Mouse (Mus musculus): ENCODE results near the gene Jaml. TPM values are rescaled to one million over a fixed set of nuclear protein-coding genes. Genes with fewer than 3 reads are reported as not detected.
"Not testable (repeated sequence)": the region's sequence is repeated elsewhere in the genome, so short reads cannot be mapped to it uniquely, and the experiment has no call there.

Gene Jaml
- polyA plus RNA-seq (2014; fragmentation: Nextera tagmentation; extraction: Ambion mirVana) = 0.49 and 0.50 TPM in 2 replicates

DNA sequence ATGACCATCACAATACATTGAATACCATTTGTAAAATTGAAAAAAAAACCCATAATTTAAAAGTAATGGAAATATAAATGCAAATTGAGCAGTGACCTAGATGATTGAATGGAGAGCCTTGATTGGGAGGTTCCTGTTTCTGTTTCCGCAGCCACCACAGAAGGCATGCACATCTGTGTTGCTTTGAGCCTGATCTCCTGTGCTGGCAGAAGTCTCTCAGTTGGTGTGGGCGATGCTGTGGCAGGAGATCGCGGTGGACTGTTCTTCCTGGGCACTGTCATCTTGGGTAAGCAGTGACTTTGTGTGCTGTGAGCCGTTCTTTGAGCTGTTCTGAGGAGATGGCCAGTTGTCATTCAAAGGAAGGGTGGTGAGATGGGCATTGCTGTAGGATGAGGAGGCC is at the start of gene Jaml:
Jaml (plus strand) TSS at position 173 of the 400 bp plus-strand sequence.
- Histone ChIP-seq H3K36me3 (replicated peaks; ENCODE audit: control insufficient read depth, insufficient read depth, low read depth, low read length) (no peaks in the 10 kb centered on the region), H3K9ac (replicated peaks; ENCODE audit: low read length) (no peak within 1 kb of the TSS), H3K4me2 (ENCODE audit: low read depth, low read length) (no peak within 1 kb of the TSS), H3K4me3 (ENCODE audit: low read depth, low read length) (no peak within 1 kb of the TSS), H3K4me1 (ENCODE audit: control insufficient read depth, insufficient read depth, low read length) (no peaks in the 10 kb centered on the region), H3K9me3 (replicated peaks; ENCODE audit: control insufficient read depth, low read length) (no peaks in the 10 kb centered on the region), H3K27me3 (ENCODE audit: control insufficient read depth, insufficient read depth, low read length) (no peaks in the 10 kb centered on the region), H3K27ac (replicated peaks; ENCODE audit: low read depth, low read length) (no peak within 1 kb of the TSS)
- DNase-seq (ENCODE audit: low spot score) (no peak), ATAC-seq (replicated peaks; ENCODE audit: insufficient number of reproducible peaks, low FRiP score, low TSS enrichment, low read depth) (no peak)
- WGBS = 86% methylated on average over 5 of the region's 5 CpGs

DNA sequence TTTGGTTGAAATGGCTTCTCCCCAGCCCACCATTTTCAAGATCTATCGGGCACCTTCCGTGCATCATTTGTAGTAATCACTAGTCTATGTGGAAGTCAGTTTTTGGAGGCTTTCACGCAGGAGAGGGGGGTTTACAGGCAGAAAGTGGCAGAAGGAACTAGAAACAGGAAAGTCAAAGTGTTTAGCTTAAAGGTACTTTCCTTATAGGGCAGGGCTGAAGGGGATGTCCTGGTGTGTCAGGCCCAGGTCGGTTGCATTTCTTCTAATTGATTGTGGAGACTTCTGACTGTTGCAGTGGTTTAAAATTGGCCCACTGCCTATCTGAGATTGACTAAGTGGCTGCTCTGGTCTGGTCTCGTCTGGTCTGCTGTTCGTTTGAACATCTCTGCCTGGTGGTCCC is 48.6 kb upstream of the Jaml start:
- DNase-seq (ENCODE audit: low spot score) (no peak), ATAC-seq (replicated peaks; ENCODE audit: insufficient number of reproducible peaks, low FRiP score, low TSS enrichment, low read depth) (no peak)

DNA sequence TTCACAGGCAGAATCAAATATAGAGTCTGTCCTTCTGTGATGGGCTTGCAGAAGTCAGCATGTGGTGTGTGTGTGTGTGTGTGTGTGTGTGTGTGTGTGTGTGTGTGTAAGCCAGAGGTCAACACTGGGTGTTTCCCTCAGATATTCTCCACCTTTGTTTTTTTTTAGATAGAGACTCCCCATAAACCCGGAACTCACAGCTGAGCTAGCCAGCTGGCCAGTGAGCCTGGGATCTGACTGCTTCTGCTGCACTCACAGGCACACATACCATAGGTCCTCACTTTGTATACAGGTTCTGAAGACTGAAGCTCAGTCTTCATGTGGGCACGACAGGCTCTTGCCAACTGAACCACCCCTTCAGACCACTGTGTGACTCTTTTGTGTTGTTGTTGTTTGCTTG is 46.7 kb upstream of the Jaml start:
- no peaks in the 10 kb centered on the region for H3K9me3 ChIP-seq (replicated peaks; ENCODE audit: control insufficient read depth, low read length)
- H3K4me1 ChIP-seq (ENCODE audit: control insufficient read depth, insufficient read depth, low read length) = no peaks in the 10 kb centered on the region
- H3K9ac ChIP-seq (replicated peaks; ENCODE audit: low read length) = no peak overlapping the region
- H3K4me2 ChIP-seq (ENCODE audit: low read depth, low read length) = no peak overlapping the region
- no peaks in the 10 kb centered on the region for H3K27me3 ChIP-seq (ENCODE audit: control insufficient read depth, insufficient read depth, low read length)
- H3K27ac ChIP-seq (replicated peaks; ENCODE audit: low read depth, low read length) = no peak overlapping the region
- ATAC-seq (replicated peaks; ENCODE audit: insufficient number of reproducible peaks, low FRiP score, low TSS enrichment, low read depth) (no peak), DNase-seq (ENCODE audit: low spot score) (no peak)
- H3K36me3 ChIP-seq (replicated peaks; ENCODE audit: control insufficient read depth, insufficient read depth, low read depth, low read length) = no peaks in the 10 kb centered on the region
- 76% methylated on average over 2 of the region's 2 CpGs for WGBS
- H3K4me3 ChIP-seq (ENCODE audit: low read depth, low read length) = no peak overlapping the region

More for the DNA sequence above, 48.6 kb upstream of the Jaml start:
- WGBS = 70% methylated on average over 6 of the region's 6 CpGs
- H3K4me3 ChIP-seq (ENCODE audit: low read depth, low read length) = no peak overlapping the region
- H3K27me3 ChIP-seq (ENCODE audit: control insufficient read depth, insufficient read depth, low read length) = no peaks in the 10 kb centered on the region
- no peaks in the 10 kb centered on the region for H3K4me1 ChIP-seq (ENCODE audit: control insufficient read depth, insufficient read depth, low read length)
- no peaks in the 10 kb centered on the region for H3K9me3 ChIP-seq (replicated peaks; ENCODE audit: control insufficient read depth, low read length)
- no peaks in the 10 kb centered on the region for H3K36me3 ChIP-seq (replicated peaks; ENCODE audit: control insufficient read depth, insufficient read depth, low read depth, low read length)
- no peak overlapping the region for H3K4me2 ChIP-seq (ENCODE audit: low read depth, low read length)
- H3K9ac ChIP-seq (replicated peaks; ENCODE audit: low read length) = no peak overlapping the region
- no peak overlapping the region for H3K27ac ChIP-seq (replicated peaks; ENCODE audit: low read depth, low read length)

DNA sequence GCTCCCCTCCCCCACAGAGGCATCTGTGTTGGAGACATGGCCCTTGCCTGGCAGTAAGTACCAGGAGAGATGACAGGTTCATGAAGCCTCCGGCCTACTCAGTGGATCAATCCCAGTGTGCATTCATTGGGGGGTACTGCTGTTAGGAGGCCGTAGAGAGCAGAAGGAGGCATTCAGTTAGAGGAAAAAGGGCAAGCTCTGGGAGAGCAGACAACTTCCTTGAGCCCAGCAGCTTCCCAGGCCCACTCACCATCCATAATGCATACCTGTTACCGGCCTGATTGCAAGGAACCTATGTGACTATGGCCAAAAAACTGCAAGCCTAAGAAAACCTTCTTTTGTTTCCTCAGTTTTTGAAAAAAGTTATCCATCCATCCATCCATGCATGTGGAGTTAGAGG is 44.5 kb upstream of the Jaml start:
- DNase-seq (ENCODE audit: low spot score) = no peak
- WGBS = 75% methylated on average over 3 of the region's 3 CpGs
- H3K9ac ChIP-seq (replicated peaks; ENCODE audit: low read length) = no peak overlapping the region
- H3K4me2 ChIP-seq (ENCODE audit: low read depth, low read length) = no peak overlapping the region
- H3K4me3 ChIP-seq (ENCODE audit: low read depth, low read length) = no peak overlapping the region
- no peaks in the 10 kb centered on the region for H3K4me1 ChIP-seq (ENCODE audit: control insufficient read depth, insufficient read depth, low read length)
- ATAC-seq (replicated peaks; ENCODE audit: insufficient number of reproducible peaks, low FRiP score, low TSS enrichment, low read depth) = no peak
- no peaks in the 10 kb centered on the region for H3K9me3 ChIP-seq (replicated peaks; ENCODE audit: control insufficient read depth, low read length)
- no peaks in the 10 kb centered on the region for H3K36me3 ChIP-seq (replicated peaks; ENCODE audit: control insufficient read depth, insufficient read depth, low read depth, low read length)
- no peak overlapping the region for H3K27ac ChIP-seq (replicated peaks; ENCODE audit: low read depth, low read length)
- H3K27me3 ChIP-seq (ENCODE audit: control insufficient read depth, insufficient read depth, low read length) = no peaks in the 10 kb centered on the region; the same call in 1 of the 2 replicates

DNA sequence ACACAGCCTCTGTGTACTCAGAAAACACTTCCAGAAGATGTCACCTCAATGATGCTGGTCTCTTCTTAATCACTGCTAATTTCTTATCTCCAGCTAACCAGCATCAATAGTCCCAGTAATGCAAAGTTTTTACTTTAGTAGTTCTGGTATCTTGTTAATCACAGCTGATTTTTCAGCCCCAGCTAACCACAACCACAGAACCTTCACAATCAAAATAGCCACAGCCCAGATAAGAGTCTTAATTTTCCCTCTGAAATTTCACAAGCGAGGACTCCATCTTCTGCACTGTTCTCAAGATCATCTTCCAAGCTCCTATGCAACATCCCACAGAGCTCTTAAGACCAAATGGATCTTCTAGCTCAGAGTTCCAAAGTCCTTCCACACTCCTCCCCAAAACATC is 41.2 kb upstream of the Jaml start:
- 82% methylated on average over 1 of the region's 1 CpGs for WGBS
- H3K27ac ChIP-seq (replicated peaks; ENCODE audit: low read depth, low read length); ATAC-seq (replicated peaks; ENCODE audit: insufficient number of reproducible peaks, low FRiP score, low TSS enrichment, low read depth); H3K9ac ChIP-seq (replicated peaks; ENCODE audit: low read length); H3K9me3 ChIP-seq (replicated peaks; ENCODE audit: control insufficient read depth, low read length); DNase-seq (ENCODE audit: low spot score); H3K36me3 ChIP-seq (replicated peaks; ENCODE audit: control insufficient read depth, insufficient read depth, low read depth, low read length); H3K4me3 ChIP-seq (ENCODE audit: low read depth, low read length); H3K4me2 ChIP-seq (ENCODE audit: low read depth, low read length); H3K4me1 ChIP-seq (ENCODE audit: control insufficient read depth, insufficient read depth, low read length): not testable (repeated sequence)
- H3K27me3 ChIP-seq (ENCODE audit: control insufficient read depth, insufficient read depth, low read length) = peaks cover 20% of the 10 kb centered on the region

DNA sequence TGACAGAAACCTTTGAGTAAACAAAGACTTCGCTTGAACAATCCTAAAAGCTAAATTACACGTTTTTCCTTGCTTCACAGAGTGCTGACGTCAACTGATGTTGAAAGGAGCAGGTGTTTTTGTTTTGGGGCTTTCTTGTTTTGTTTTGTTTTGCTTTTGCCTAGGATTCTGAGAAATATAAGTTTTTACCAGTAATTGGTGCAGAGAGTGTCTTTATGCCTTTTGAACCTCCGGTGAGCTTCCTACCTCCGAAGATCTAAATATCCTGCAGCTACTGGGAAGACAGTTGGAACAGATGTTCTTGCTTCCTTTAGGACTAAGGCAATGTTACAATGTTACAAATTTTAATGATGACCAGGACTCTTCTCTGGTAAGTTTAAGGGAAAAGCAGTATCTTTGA is 39.5 kb upstream of the Jaml start, which contains the start of gene Mpzl2:
Mpzl2 (plus strand) TSS at position 301 of the 400 bp plus-strand sequence.
- H3K27me3 ChIP-seq (ENCODE audit: control insufficient read depth, insufficient read depth, low read length) = peaks cover 27% of the 10 kb centered on the region
- no peaks in the 10 kb centered on the region for H3K4me1 ChIP-seq (ENCODE audit: control insufficient read depth, insufficient read depth, low read length)
- no peaks in the 10 kb centered on the region for H3K9me3 ChIP-seq (replicated peaks; ENCODE audit: control insufficient read depth, low read length)
- no peak within 1 kb of the TSS for H3K9ac ChIP-seq (replicated peaks; ENCODE audit: low read length)
- H3K4me3 ChIP-seq (ENCODE audit: low read depth, low read length) = no peak within 1 kb of the TSS
- H3K27ac ChIP-seq (replicated peaks; ENCODE audit: low read depth, low read length) = no peak within 1 kb of the TSS
- H3K4me2 ChIP-seq (ENCODE audit: low read depth, low read length) = no peak within 1 kb of the TSS
- no peak for DNase-seq (ENCODE audit: low spot score)
- WGBS = 60% methylated on average over 5 of the region's 5 CpGs
- ATAC-seq (replicated peaks; ENCODE audit: insufficient number of reproducible peaks, low FRiP score, low TSS enrichment, low read depth) = no peak
- H3K36me3 ChIP-seq (replicated peaks; ENCODE audit: control insufficient read depth, insufficient read depth, low read depth, low read length) = no peaks in the 10 kb centered on the region

DNA sequence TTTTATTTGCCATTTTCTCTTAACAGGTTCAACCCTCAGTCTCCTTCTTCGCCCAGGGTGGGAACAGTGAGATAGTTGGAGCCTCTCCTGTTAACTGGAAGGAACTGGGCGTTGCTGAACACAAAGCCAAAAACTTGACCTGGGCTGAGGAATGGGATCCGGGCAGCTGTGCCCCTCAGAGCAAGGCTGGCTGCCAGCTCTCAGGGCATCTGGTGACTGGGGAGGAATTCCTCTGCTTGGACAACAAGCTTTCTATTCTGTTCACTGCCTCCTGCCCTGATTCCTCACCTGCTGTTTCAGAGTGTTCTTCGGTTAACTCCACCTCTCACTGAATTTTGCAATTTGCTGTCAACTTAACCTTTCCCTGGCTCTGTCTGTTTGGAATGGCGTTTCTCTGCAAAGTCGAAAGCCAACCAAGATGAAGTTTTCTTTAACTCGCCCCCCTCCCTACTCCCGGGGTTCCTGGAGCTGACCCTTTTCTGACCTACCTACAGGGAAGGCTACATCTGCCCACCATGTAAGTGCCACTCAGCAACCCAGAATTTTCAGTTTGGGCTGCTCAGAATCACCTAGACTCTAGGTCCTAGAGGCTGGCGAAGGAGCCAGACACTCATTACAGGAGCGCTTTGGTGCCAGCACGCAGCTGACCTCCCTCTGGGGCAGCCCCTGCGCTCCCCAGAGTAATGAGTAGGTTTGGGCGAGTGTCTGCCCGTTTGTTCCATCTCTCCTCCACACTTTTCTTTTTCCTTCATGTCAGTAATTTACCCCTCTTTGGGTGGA is 38.7 kb upstream of the Jaml start:
- ATAC-seq (replicated peaks; ENCODE audit: insufficient number of reproducible peaks, low FRiP score, low TSS enrichment, low read depth) = no peak
- Histone ChIP-seq H3K9ac (replicated peaks; ENCODE audit: low read length) (no peak overlapping the region), H3K4me2 (ENCODE audit: low read depth, low read length) (no peak overlapping the region), H3K9me3 (replicated peaks; ENCODE audit: control insufficient read depth, low read length) (no peaks in the 10 kb centered on the region), H3K4me1 (ENCODE audit: control insufficient read depth, insufficient read depth, low read length) (no peaks in the 10 kb centered on the region), H3K4me3 (ENCODE audit: low read depth, low read length) (no peak overlapping the region), H3K27ac (replicated peaks; ENCODE audit: low read depth, low read length) (no peak overlapping the region), H3K36me3 (replicated peaks; ENCODE audit: control insufficient read depth, insufficient read depth, low read depth, low read length) (no peaks in the 10 kb centered on the region), H3K27me3 (ENCODE audit: control insufficient read depth, insufficient read depth, low read length) (peaks cover 27% of the 10 kb centered on the region)
- no peak for DNase-seq (ENCODE audit: low spot score)
- WGBS = 14% methylated on average over 14 of the region's 14 CpGs

DNA sequence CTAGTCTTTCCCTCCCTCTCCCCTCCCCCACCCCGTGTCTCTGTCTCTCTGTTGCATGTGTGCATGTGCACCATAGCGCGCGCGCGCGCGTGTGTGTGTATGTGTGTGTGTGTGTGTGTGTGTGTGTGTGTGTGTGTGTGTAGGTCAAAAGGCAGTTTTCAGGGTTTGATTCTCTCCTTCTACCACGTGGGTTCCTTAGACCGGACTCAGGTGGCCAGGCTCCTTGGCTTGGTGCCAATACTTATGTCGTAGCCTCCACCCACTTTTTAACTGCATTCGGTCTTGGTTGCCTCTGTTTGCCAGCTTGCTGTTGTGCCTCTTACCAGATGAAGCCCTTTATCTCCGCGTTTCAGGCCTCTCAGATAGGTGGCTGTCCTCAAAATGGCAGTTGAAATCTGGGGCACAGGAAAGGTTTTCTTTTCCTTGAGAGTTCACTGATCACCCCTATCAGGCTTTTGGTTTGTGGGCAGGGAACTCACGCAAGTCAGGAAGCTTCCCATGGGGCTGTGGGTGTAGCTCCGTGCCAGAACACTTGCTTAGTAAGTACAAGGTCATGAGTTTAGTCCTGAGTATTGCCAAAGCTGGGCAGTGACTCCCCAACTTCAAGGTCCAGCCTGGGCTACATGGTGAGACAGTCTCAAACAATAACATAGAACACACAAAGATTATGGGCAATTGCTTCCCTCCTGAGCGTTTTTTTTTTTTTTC is 37.7 kb upstream of the Jaml start:
- no peak overlapping the region for H3K4me3 ChIP-seq (ENCODE audit: low read depth, low read length)
- no peaks in the 10 kb centered on the region for H3K4me1 ChIP-seq (ENCODE audit: control insufficient read depth, insufficient read depth, low read length)
- WGBS = 40% methylated on average over 17 of the region's 17 CpGs
- ATAC-seq (replicated peaks; ENCODE audit: insufficient number of reproducible peaks, low FRiP score, low TSS enrichment, low read depth) = no peak
- H3K36me3 ChIP-seq (replicated peaks; ENCODE audit: control insufficient read depth, insufficient read depth, low read depth, low read length) = no peaks in the 10 kb centered on the region
- H3K9me3 ChIP-seq (replicated peaks; ENCODE audit: control insufficient read depth, low read length) = no peaks in the 10 kb centered on the region
- H3K4me2 ChIP-seq (ENCODE audit: low read depth, low read length) = no peak overlapping the region
- DNase-seq (ENCODE audit: low spot score) = peak; percentile 31
- H3K27ac ChIP-seq (replicated peaks; ENCODE audit: low read depth, low read length) = no peak overlapping the region
- peaks cover 27% of the 10 kb centered on the region for H3K27me3 ChIP-seq (ENCODE audit: control insufficient read depth, insufficient read depth, low read length)
- H3K9ac ChIP-seq (replicated peaks; ENCODE audit: low read length) = no peak overlapping the region

All from embryonic facial prominence, embryonic 11.5 days (tissue).